Mouse (Mus musculus) hematopoietic stem cell, adult 5-6 weeks (primary cell): ENCODE measurements around the gene Mesd. TPM values are rescaled to one million over a fixed set of nuclear protein-coding genes. Genes with fewer than 3 reads are reported as not detected.

Source experiments
- ATAC-seq, 2 experiments: fragments of 125-278 bp in 1 of 2; replicated peaks in 1 of 2; 2 replicates each; pipeline ENCODE4 v1.8.0; 2016 to 2017; ENCODE audit warnings: inconsistent platforms in 2 of 2, mild to moderate bottlenecking in 2 of 2, moderate number of reproducible peaks in 2 of 2, low read depth in 1 of 2, moderate TSS enrichment in 1 of 2; ENCODE audit not compliant: low FRiP score in 2 of 2, poor library complexity in 2 of 2, severe bottlenecking in 2 of 2, insufficient read depth in 1 of 2, low TSS enrichment in 1 of 2
- total RNA-seq: library from RNA; stranded (forward); fragments of 172-1452, 232-1000 nt; gene quantifications from 2 replicates; pipeline ENCODE4 v1.2.3, GENCODE M21; 2017

Mesd gene
- total RNA-seq = 51.6 and 63.2 TPM in 2 replicates

- peak; percentile 68 to 73 for ATAC-seq
Observed at GRCm38 (mm10) chr7:83884021-83884658, at the start of gene Mesd, which contains the start of gene Tlnrd1. TSS of gene Mesd (plus strand) at chr7:83884466. TSS of gene Tlnrd1 (minus strand) at chr7:83884305.

GRCm38 (mm10) chr7:83838525-83839224, 45.6 kb upstream of the Mesd start:
- no peak for ATAC-seq

GRCm38 (mm10) chr7:83840076-83840475, 44.2 kb upstream of the Mesd start:
- ATAC-seq = no peak

- no peak for ATAC-seq
Observed at GRCm38 (mm10) chr7:83842486-83843259, 41.6 kb upstream of the Mesd start.

- no peak for ATAC-seq
Observed at GRCm38 (mm10) chr7:83844807-83845206, 39.5 kb upstream of the Mesd start.

GRCm38 (mm10) chr7:83847187-83848075, 36.8 kb upstream of the Mesd start:
- 0 out of 4 replicates have a peak, but pooled peaks of 1 of the 2 experiments have one; percentile 17 for ATAC-seq

- ATAC-seq = no peak
Observed at GRCm38 (mm10) chr7:83851569-83852380, 32.5 kb upstream of the Mesd start.

GRCm38 (mm10) chr7:83852381-83853380, 31.6 kb upstream of the Mesd start:
- no peak for ATAC-seq

- ATAC-seq = no peak
Observed at GRCm38 (mm10) chr7:83855203-83855602, 29.1 kb upstream of the Mesd start.

- ATAC-seq = no peak
Observed at GRCm38 (mm10) chr7:83856353-83857207, 27.7 kb upstream of the Mesd start.

GRCm38 (mm10) chr7:83857208-83857488, 27.1 kb upstream of the Mesd start:
- ATAC-seq = no peak

- ATAC-seq = no peak
Observed at GRCm38 (mm10) chr7:83857921-83858320, 26.3 kb upstream of the Mesd start.

GRCm38 (mm10) chr7:83859378-83860083, 24.7 kb upstream of the Mesd start:
- no peak for ATAC-seq

GRCm38 (mm10) chr7:83863554-83863953, 20.7 kb upstream of the Mesd start:
- no peak for ATAC-seq
